Mouse (Mus musculus) midbrain, embryonic 11.5 days (tissue): ENCODE results near the gene Skida1. TPM values are rescaled to one million over a fixed set of nuclear protein-coding genes. Genes with fewer than 3 reads are reported as not detected.

Experiments used
- ATAC-seq: fragments of 200-750 bp; cut with Nextera tagmentation; 2 replicates; pipeline ENCODE4 v1.8.0; 2017; ENCODE audit warnings: moderate TSS enrichment, moderate library complexity; ENCODE audit not compliant: low FRiP score
- DNase-seq: peaks from one replicate; pipeline ENCODE4 v3.0.0; 2015; ENCODE audit warnings: low spot score; ENCODE audit errors: missing footprints
- H3K27ac ChIP-seq: fragments of 300-500 bp; sonication (generic); 2 replicates; pipeline ENCODE4 v1.5.1; 2014; ENCODE audit warnings: low read depth, low read length
- H3K27me3 ChIP-seq: fragments of 300-500 bp; sonication (generic); 2 replicates; pipeline ENCODE4 v1.6.1; 2014; ENCODE audit warnings: mild to moderate bottlenecking, low read length, moderate library complexity, mixed read lengths; ENCODE audit not compliant: control insufficient read depth, insufficient read depth
- H3K36me3 ChIP-seq: fragments of 300-500 bp; sonication (generic); 2 replicates; pipeline ENCODE4 v1.6.1; 2014; ENCODE audit warnings: mild to moderate bottlenecking, low read length, moderate library complexity, mixed read lengths; ENCODE audit not compliant: control insufficient read depth, insufficient read depth
- H3K4me1 ChIP-seq: fragments of 300-500 bp; sonication (generic); 2 replicates; pipeline ENCODE4 v1.6.1; 2014; ENCODE audit warnings: low read length; ENCODE audit not compliant: control insufficient read depth, insufficient read depth
- H3K4me2 ChIP-seq: fragments of 300-500 bp; sonication (generic); 2 replicates; pipeline ENCODE4 v1.6.1; 2014; ENCODE audit warnings: mild to moderate bottlenecking, moderate library complexity
- H3K4me3 ChIP-seq: fragments of 300-500 bp; sonication (generic); 2 replicates; pipeline ENCODE4 v1.5.1; 2014; ENCODE audit warnings: low read depth, low read length
- H3K9ac ChIP-seq: fragments of 300-500 bp; sonication (generic); 2 replicates; pipeline ENCODE4 v1.6.1; 2014; ENCODE audit warnings: low read length
- H3K9me3 ChIP-seq: fragments of 300-500 bp; sonication (generic); 2 replicates; pipeline ENCODE4 v1.6.1; 2016; ENCODE audit warnings: low read length; ENCODE audit not compliant: control insufficient read depth
- WGBS: fragments of 180-500 bp; shearing (Covaris S2); extraction: QIAGEN DNeasy Blood & Tissue Kit; methylation state at CpG from one replicate; pipeline ENCODE4 v1.1.7; 2014; 5-methylcytosine and 5-hydroxymethylcytosine counted together
- polyA plus RNA-seq: library from polyadenylated mRNA; unstranded; fragments of >200 nt; fragmentation: Nextera tagmentation; extraction: Ambion mirVana; gene quantifications from 2 replicates; pipeline ENCODE4 v1.2.1, GENCODE M21; 2014

Gene Skida1
- polyA plus RNA-seq, 1 experiment from 2014 or later, result 23.4 TPM

- Histone ChIP-seq H3K4me3 (peak overlapping the region; percentile 68), H3K4me1 (peaks cover 30% of the 10 kb centered on the region), H3K4me2 (peak overlapping the region; percentile 95), H3K9ac (peak overlapping the region; percentile 100), H3K27me3 (no peaks in the 10 kb centered on the region), H3K27ac (peak overlapping the region; percentile 100), H3K9me3 (no peaks in the 10 kb centered on the region), H3K36me3 (no peaks in the 10 kb centered on the region)
- WGBS, result under 1% methylated on average over 48 of the region's 48 CpGs
- no peak for ATAC-seq
- peak; percentile 97 for DNase-seq
Observed at GRCm38 (mm10) chr2:18057336-18058145, 8.7 kb upstream of the Skida1 start.

- Histone ChIP-seq H3K4me3 (peak overlapping the region; percentile 68), H3K4me2 (peak overlapping the region; percentile 95), H3K9ac (peak overlapping the region; percentile 100), H3K9me3 (no peaks in the 10 kb centered on the region), H3K27me3 (no peaks in the 10 kb centered on the region), H3K4me1 (peaks cover 37% of the 10 kb centered on the region), H3K36me3 (no peaks in the 10 kb centered on the region), H3K27ac (peak overlapping the region; percentile 100)
- peak; percentile 98 for DNase-seq
- peak; percentile 93 for ATAC-seq
- WGBS, result 1% methylated on average over 36 of the region's 50 CpGs
Observed at GRCm38 (mm10) chr2:18056786-18057255, 8.0 kb upstream of the Skida1 start.

GRCm38 (mm10) chr2:18055929-18056785, 7.3 kb upstream of the Skida1 start:
- Histone ChIP-seq H3K27me3 (no peaks in the 10 kb centered on the region), H3K9ac (peak overlapping the region; percentile 100), H3K4me3 (peak overlapping the region; percentile 68), H3K4me2 (peak overlapping the region; percentile 95), H3K27ac (peak overlapping the region; percentile 100), H3K4me1 (peaks cover 43% of the 10 kb centered on the region), H3K36me3 (no peaks in the 10 kb centered on the region), H3K9me3 (no peaks in the 10 kb centered on the region)
- peak; percentile 100 for DNase-seq
- peak; percentile 92 for ATAC-seq
- WGBS, result under 1% methylated on average over 48 of the region's 66 CpGs

- 0% methylated on average over 20 of the region's 20 CpGs for WGBS
- Histone ChIP-seq H3K27me3 (no peaks in the 10 kb centered on the region), H3K4me2 (peak within 1 kb of the TSS; percentile 95), H3K4me1 (peaks cover 43% of the 10 kb centered on the region), H3K4me3 (peak within 1 kb of the TSS; percentile 68), H3K36me3 (no peaks in the 10 kb centered on the region), H3K9ac (peak within 1 kb of the TSS; percentile 100), H3K9me3 (no peaks in the 10 kb centered on the region), H3K27ac (peak within 1 kb of the TSS; percentile 100)
- DNase-seq (peak; percentile 92), ATAC-seq (no peak)
Observed at GRCm38 (mm10) chr2:18055016-18055928, 6.4 kb upstream of the Skida1 start, which contains the start of gene Mllt10. TSS of gene Mllt10 (plus strand) at chr2:18055237.

GRCm38 (mm10) chr2:18053951-18054530, 5.2 kb upstream of the Skida1 start:
- peak overlapping the region; percentile 68 for H3K4me3 ChIP-seq
- no peaks in the 10 kb centered on the region for H3K36me3 ChIP-seq
- peak overlapping the region; percentile 95 for H3K4me2 ChIP-seq
- H3K4me1 ChIP-seq, result peaks cover 44% of the 10 kb centered on the region
- no peaks in the 10 kb centered on the region for H3K27me3 ChIP-seq
- H3K27ac ChIP-seq, result peak overlapping the region; percentile 100
- WGBS, result 0% methylated on average over 2 of the region's 2 CpGs
- no peak for ATAC-seq
- peak overlapping the region; percentile 100 for H3K9ac ChIP-seq
- peak; percentile 90 for DNase-seq
- H3K9me3 ChIP-seq, result no peaks in the 10 kb centered on the region

GRCm38 (mm10) chr2:18053243-18053950, 4.5 kb upstream of the Skida1 start:
- no peaks in the 10 kb centered on the region for H3K27me3 ChIP-seq
- H3K9me3 ChIP-seq, result no peaks in the 10 kb centered on the region
- no peaks in the 10 kb centered on the region for H3K36me3 ChIP-seq
- H3K4me1 ChIP-seq, result peaks cover 39% of the 10 kb centered on the region
- peak overlapping the region; percentile 100 for H3K27ac ChIP-seq
- H3K4me2 ChIP-seq, result peak overlapping the region; percentile 95; the same call in 1 of the 2 replicates
- no peak overlapping the region for H3K4me3 ChIP-seq
- H3K9ac ChIP-seq, result peak overlapping the region; percentile 100; the same call in 1 of the 2 replicates
- WGBS, result 13% methylated on average over 1 of the region's 1 CpGs
- DNase-seq (peak; percentile 93), ATAC-seq (no peak)

GRCm38 (mm10) chr2:18052581-18052980, 3.7 kb upstream of the Skida1 start:
- Histone ChIP-seq H3K27me3 (no peaks in the 10 kb centered on the region), H3K9ac (0 out of 2 replicates have a peak overlapping the region, but pooled peaks have one; percentile 25), H3K4me2 (peak overlapping the region; percentile 26; the same call in 1 of the 2 replicates), H3K27ac (peak overlapping the region; percentile 68; the same call in 1 of the 2 replicates), H3K9me3 (no peaks in the 10 kb centered on the region), H3K4me3 (no peak overlapping the region), H3K36me3 (no peaks in the 10 kb centered on the region), H3K4me1 (peaks cover 39% of the 10 kb centered on the region)
- peak; percentile 88 for DNase-seq
- ATAC-seq, result no peak
- WGBS, result 14% methylated on average over 3 of the region's 3 CpGs
